Mouse (Mus musculus) liver, embryonic 16.5 days (tissue): ENCODE measurements at regions not wholly inside any gene's neighbourhood (a gene's known extent, or its start where the extent isn't known, plus 50 kb on each side); places are given as distances from the start of the nearest gene placed in this dataset.

Experiments used
- ATAC-seq: fragments of 200-750 bp; cut with Nextera tagmentation; 2 replicates; pipeline ENCODE4 v1.8.0; 2017; ENCODE audit warnings: low read depth, mild to moderate bottlenecking, moderate number of reproducible peaks, moderate library complexity
- H3K27ac ChIP-seq: fragments of 300-500 bp; sonication (generic); 2 replicates; pipeline ENCODE4 v1.5.1; 2014; ENCODE audit warnings: mild to moderate bottlenecking, low read length
- H3K27me3 ChIP-seq: fragments of 300-500 bp; sonication (generic); 2 replicates; pipeline ENCODE4 v1.6.1; 2014; ENCODE audit warnings: low read depth, low read length, mixed read lengths; ENCODE audit not compliant: control insufficient read depth, insufficient read depth
- H3K36me3 ChIP-seq: fragments of 300-500 bp; sonication (generic); 2 replicates; pipeline ENCODE4 v1.6.1; 2014; ENCODE audit warnings: mild to moderate bottlenecking; ENCODE audit not compliant: control insufficient read depth, insufficient read depth
- H3K4me1 ChIP-seq: fragments of 300-500 bp; sonication (generic); 2 replicates; pipeline ENCODE4 v1.6.1; 2014; ENCODE audit warnings: low read depth, low read length, mixed read lengths; ENCODE audit not compliant: control insufficient read depth
- H3K4me2 ChIP-seq: fragments of 300-500 bp; sonication (generic); 2 replicates; pipeline ENCODE4 v1.6.1; 2014; ENCODE audit warnings: low read depth, low read length, mixed read lengths
- H3K4me3 ChIP-seq: fragments of 300-500 bp; sonication (generic); 2 replicates; pipeline ENCODE4 v1.5.1; 2014; ENCODE audit warnings: low read depth, mild to moderate bottlenecking, low read length
- H3K9ac ChIP-seq: fragments of 300-500 bp; sonication (generic); 2 replicates; pipeline ENCODE4 v1.6.1; 2014; ENCODE audit warnings: low read depth, low read length
- H3K9me3 ChIP-seq: fragments of 300-500 bp; sonication (generic); replicated peaks from 2 replicates; pipeline ENCODE4 v1.6.1; 2016; ENCODE audit warnings: low read length; ENCODE audit not compliant: control insufficient read depth
- WGBS: fragments of 180-500 bp; shearing (Covaris S2); extraction: QIAGEN DNeasy Blood & Tissue Kit; methylation state at CpG from one replicate; pipeline ENCODE4 v1.1.7; 2014; ENCODE audit not compliant: insufficient replicate concordance; 5-methylcytosine and 5-hydroxymethylcytosine counted together

DNA sequence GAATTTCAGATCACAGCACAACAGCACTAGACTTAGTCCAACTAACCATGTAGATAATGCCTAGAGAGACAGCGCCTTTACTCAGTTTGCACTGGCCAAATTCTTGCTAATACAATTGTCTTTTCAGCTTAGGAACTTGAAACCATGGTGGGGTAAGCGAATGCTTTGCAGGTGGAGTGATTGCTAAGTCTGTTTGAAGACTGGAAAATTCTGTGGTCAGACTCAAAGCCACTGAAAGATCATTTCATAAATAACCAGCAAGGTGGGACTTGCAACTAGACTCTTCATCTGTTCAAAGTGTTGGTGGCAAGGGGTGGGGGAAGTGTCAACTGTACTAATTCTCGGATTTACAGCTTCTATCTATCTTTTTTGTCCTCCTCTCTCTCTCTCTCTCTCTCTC, 50.4 kb upstream of the Clnk start:
- Histone ChIP-seq H3K9ac (no peak overlapping the region), H3K4me1 (no peaks in the 10 kb centered on the region), H3K27ac (no peak overlapping the region), H3K4me2 (no peak overlapping the region), H3K4me3 (no peak overlapping the region), H3K36me3 (no peaks in the 10 kb centered on the region), H3K27me3 (no peaks in the 10 kb centered on the region), H3K9me3 (no peaks in the 10 kb centered on the region)
- ATAC-seq = no peak
- WGBS = 58% methylated on average over 3 of the region's 3 CpGs
